Mouse (Mus musculus) MEL (cell line): ENCODE measurements around the gene Gas7.

Experiments used
- E2F4 ChIP-seq: IDR thresholded peaks from 2 replicates; pipeline ENCODE4 v1.6.1; 2011; ENCODE audit warnings: low read depth, low read length, improper control_type of control experiment, borderline replicate concordance
- EP300 ChIP-seq, 2 experiments: IDR thresholded peaks; 2 replicates each; pipeline ENCODE4 v1.6.1; 2011; ENCODE audit warnings: improper control_type of control experiment in 2 of 2, low read length in 2 of 2, low read depth in 1 of 2, mild to moderate bottlenecking in 1 of 2
- MEF2A ChIP-seq: IDR thresholded peaks from 2 replicates; pipeline ENCODE4 v1.6.1; 2014; ENCODE audit warnings: low read depth, mild to moderate bottlenecking, inconsistent platforms, low read length, improper control_type of control experiment; ENCODE audit not compliant: poor library complexity, insufficient replicate concordance, severe bottlenecking; ENCODE audit errors: extremely low read depth
- MXI1 ChIP-seq: IDR thresholded peaks from 2 replicates; pipeline ENCODE4 v1.6.1; 2011; ENCODE audit warnings: mild to moderate bottlenecking, low read depth, low read length, improper control_type of control experiment
- POLR2A ChIP-seq, 2 experiments: IDR thresholded peaks; 2 replicates each; pipeline ENCODE4 v1.6.1; 2011 to 2012; ENCODE audit warnings: low read length in 2 of 2, mild to moderate bottlenecking in 2 of 2, control low read depth in 1 of 2, improper control_type of control experiment in 1 of 2, low read depth in 1 of 2, moderate library complexity in 1 of 2; ENCODE audit not compliant: control insufficient read depth in 1 of 2, insufficient read depth in 1 of 2, poor library complexity in 1 of 2
- TAL1 ChIP-seq: IDR thresholded peaks from 2 replicates; pipeline ENCODE4 v1.6.1; 2012; ENCODE audit warnings: mild to moderate bottlenecking, inconsistent platforms, low read length, moderate library complexity, mixed read lengths
- ZMIZ1 ChIP-seq: IDR thresholded peaks from 2 replicates; pipeline ENCODE4 v1.6.1; 2012; ENCODE audit warnings: low read depth, mild to moderate bottlenecking, inconsistent platforms, low read length, improper control_type of control experiment, moderate library complexity

DNA sequence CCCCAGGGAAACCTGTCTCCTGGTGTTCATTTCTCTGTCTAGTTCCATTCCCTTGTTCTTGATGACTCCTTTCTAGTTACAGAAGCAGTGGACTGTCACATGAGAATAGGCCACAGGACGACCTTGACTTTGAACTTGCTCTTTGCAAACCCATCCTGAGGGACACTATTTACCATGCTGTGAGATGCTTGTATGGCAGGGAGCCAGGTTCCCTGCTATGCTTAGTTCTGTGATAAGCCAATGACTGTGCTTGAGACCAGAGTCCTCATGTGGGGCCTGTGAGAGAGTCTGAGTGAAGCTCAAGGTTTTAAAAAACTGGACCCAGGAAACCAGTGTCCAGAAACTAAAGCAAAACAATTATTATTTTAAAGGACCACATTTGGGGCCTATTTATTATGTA is 81.2 kb downstream of the Gas7 start:
- TF ChIP-seq EP300 (IDR thresholded peaks at IDR 0.05; ENCODE audit: low read depth in 1 of 2, low read length in 2 of 2) = no peak
- TF ChIP-seq E2F4 = no peak
- no peak for TF ChIP-seq POLR2A (IDR thresholded peaks at IDR 0.05; ENCODE audit: control insufficient read depth in 1 of 2, insufficient read depth in 1 of 2, low read depth in 1 of 2, low read length in 2 of 2, poor library complexity in 1 of 2)
- no peak for TF ChIP-seq MXI1
- no peak for TF ChIP-seq MEF2A
- TF ChIP-seq TAL1 = no peak
- no peak for TF ChIP-seq ZMIZ1
